Mouse (Mus musculus): Measurements from ENCODE around the gene Plcb4. TPM values are rescaled to one million over a fixed set of nuclear protein-coding genes. Genes with fewer than 3 reads are reported as not detected.
A peak's percentile ranks its signal among the peaks of the same experiment; 100 is the strongest.

The Plcb4 gene
- total RNA-seq, 1 experiment, result 24.0 TPM

- Histone ChIP-seq H3K36me3 (ENCODE audit: control insufficient read depth, insufficient read depth, low read length, poor library complexity, severe bottlenecking) (peaks cover 6% of the 10 kb centered on the region), H3K27ac (ENCODE audit: insufficient read depth, low read depth, low read length, poor library complexity, severe bottlenecking) (no peak overlapping the region), H3K9ac (ENCODE audit: insufficient read depth, low read depth, low read length, poor library complexity, severe bottlenecking) (peak overlapping the region; percentile 78; the same call in 1 of the 2 replicates), H3K9me3 (ENCODE audit: control insufficient read depth, insufficient read depth, low read depth, low read length) (0 out of 2 replicates have a peak, but pooled peaks cover 2% of the 10 kb centered on the region), H3K4me3 (ENCODE audit: insufficient read depth in 1 of 2, low read depth in 1 of 2, low read length in 2 of 2, poor library complexity in 1 of 2, severe bottlenecking in 1 of 2) (peak overlapping the region; percentile 46 to 76), H3K4me1 (ENCODE audit: control insufficient read depth in 2 of 2, insufficient read depth in 2 of 2, low read length in 2 of 2, poor library complexity in 1 of 2) (peaks cover 0 to 4% of the 10 kb centered on the region in 2 experiments; a peak in 1 of 4 replicates)
- DNase-seq (ENCODE audit: low read depth, low spot score), result no peak
- TF ChIP-seq MAFK (IDR thresholded peaks at IDR 0.05; ENCODE audit: insufficient read depth, low read depth, low read length), result no peak
- TF ChIP-seq ZC3H11A (IDR thresholded peaks at IDR 0.05; ENCODE audit: borderline replicate concordance, low read depth, low read length), result no peak
- no peak for TF ChIP-seq HCFC1 (IDR thresholded peaks at IDR 0.05; ENCODE audit: borderline replicate concordance, insufficient read depth, low read length)
- no peak for TF ChIP-seq CHD2 (IDR thresholded peaks at IDR 0.05; ENCODE audit: low read depth, low read length)
- TF ChIP-seq ZNF384 (IDR thresholded peaks at IDR 0.05; ENCODE audit: low read depth, low read length), result no peak
- in situ Hi-C loops (cut with MboI; ENCODE audit: low sequenced_read_pairs in 2 of 2, unreplicated experiment in 2 of 2), result no loop called here
These were observed 12.6 kb upstream of the Plcb4 start for GRCm38 (mm10) chr2:135646226-135646625.

DNA sequence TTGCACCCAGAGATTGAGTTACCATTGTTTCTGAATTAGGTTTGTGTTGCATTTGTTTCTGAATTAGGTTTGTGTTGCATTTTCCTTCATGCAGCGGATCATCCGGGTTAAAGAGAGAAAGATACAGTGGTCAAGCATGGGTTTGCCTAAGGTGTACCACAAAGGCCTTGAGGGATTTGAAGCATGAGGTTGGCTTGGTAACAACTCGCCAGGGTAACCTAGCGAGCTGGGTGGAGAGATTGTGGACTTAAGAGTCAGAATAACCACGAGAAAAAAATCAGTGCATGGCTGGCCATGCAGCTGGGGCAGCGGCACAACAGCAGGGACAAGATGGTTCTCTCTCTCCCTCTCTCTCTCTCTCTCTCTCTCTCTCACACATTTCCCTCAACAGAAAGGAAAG lies 12.2 kb upstream of the Plcb4 start:
- Histone ChIP-seq H3K9me3 (ENCODE audit: control insufficient read depth, insufficient read depth, low read depth, low read length) (0 out of 2 replicates have a peak, but pooled peaks cover 2% of the 10 kb centered on the region), H3K36me3 (ENCODE audit: control insufficient read depth, insufficient read depth, low read length, poor library complexity, severe bottlenecking) (peaks cover 6% of the 10 kb centered on the region), H3K9ac (ENCODE audit: insufficient read depth, low read depth, low read length, poor library complexity, severe bottlenecking) (peak overlapping the region; percentile 78), H3K4me3 (ENCODE audit: insufficient read depth in 1 of 2, low read depth in 1 of 2, low read length in 2 of 2, poor library complexity in 1 of 2, severe bottlenecking in 1 of 2) (peak overlapping the region; percentile 46 to 76), H3K4me1 (ENCODE audit: control insufficient read depth in 2 of 2, insufficient read depth in 2 of 2, low read length in 2 of 2, poor library complexity in 1 of 2) (peaks cover 0 to 4% of the 10 kb centered on the region in 2 experiments; a peak in 2 of 4 replicates), H3K27ac (ENCODE audit: insufficient read depth, low read depth, low read length, poor library complexity, severe bottlenecking) (no peak overlapping the region; the same call in 1 of the 2 replicates)
- in situ Hi-C loops (cut with MboI; ENCODE audit: low sequenced_read_pairs in 2 of 2, unreplicated experiment in 2 of 2), result no loop called here
- DNase-seq (ENCODE audit: low read depth, low spot score), result no peak
- TF ChIP-seq MAFK (IDR thresholded peaks at IDR 0.05; ENCODE audit: insufficient read depth, low read depth, low read length) (no peak), ZC3H11A (IDR thresholded peaks at IDR 0.05; ENCODE audit: borderline replicate concordance, low read depth, low read length) (no peak), HCFC1 (IDR thresholded peaks at IDR 0.05; ENCODE audit: borderline replicate concordance, insufficient read depth, low read length) (no peak), CHD2 (IDR thresholded peaks at IDR 0.05; ENCODE audit: low read depth, low read length) (no peak), ZNF384 (IDR thresholded peaks at IDR 0.05; ENCODE audit: low read depth, low read length) (no peak)

GRCm38 (mm10) chr2:135647985-135648384 lies 10.8 kb upstream of the Plcb4 start:
- in situ Hi-C loops (cut with MboI; ENCODE audit: low sequenced_read_pairs in 2 of 2, unreplicated experiment in 2 of 2), result no loop called here
- 0 out of 2 replicates have a peak, but pooled peaks cover 2% of the 10 kb centered on the region for H3K9me3 ChIP-seq (ENCODE audit: control insufficient read depth, insufficient read depth, low read depth, low read length)
- H3K9ac ChIP-seq (ENCODE audit: insufficient read depth, low read depth, low read length, poor library complexity, severe bottlenecking), result no peak overlapping the region
- no peak overlapping the region; a peak in 1 of 4 replicates for H3K4me3 ChIP-seq (ENCODE audit: insufficient read depth in 1 of 2, low read depth in 1 of 2, low read length in 2 of 2, poor library complexity in 1 of 2, severe bottlenecking in 1 of 2)
- peaks cover 6% of the 10 kb centered on the region for H3K36me3 ChIP-seq (ENCODE audit: control insufficient read depth, insufficient read depth, low read length, poor library complexity, severe bottlenecking)
- peaks cover 0 to 4% of the 10 kb centered on the region in 2 experiments; a peak in 2 of 4 replicates for H3K4me1 ChIP-seq (ENCODE audit: control insufficient read depth in 2 of 2, insufficient read depth in 2 of 2, low read length in 2 of 2, poor library complexity in 1 of 2)
- no peak for TF ChIP-seq ZNF384 (IDR thresholded peaks at IDR 0.05; ENCODE audit: low read depth, low read length)
- TF ChIP-seq MAFK (IDR thresholded peaks at IDR 0.05; ENCODE audit: insufficient read depth, low read depth, low read length), result no peak
- TF ChIP-seq CHD2 (IDR thresholded peaks at IDR 0.05; ENCODE audit: low read depth, low read length), result no peak
- TF ChIP-seq HCFC1 (IDR thresholded peaks at IDR 0.05; ENCODE audit: borderline replicate concordance, insufficient read depth, low read length), result no peak
- TF ChIP-seq ZC3H11A (IDR thresholded peaks at IDR 0.05; ENCODE audit: borderline replicate concordance, low read depth, low read length), result no peak
- 0 out of 2 replicates have a peak overlapping the region, but pooled peaks have one; percentile 37 for H3K27ac ChIP-seq (ENCODE audit: insufficient read depth, low read depth, low read length, poor library complexity, severe bottlenecking)
- DNase-seq (ENCODE audit: low read depth, low spot score), result no peak

DNA sequence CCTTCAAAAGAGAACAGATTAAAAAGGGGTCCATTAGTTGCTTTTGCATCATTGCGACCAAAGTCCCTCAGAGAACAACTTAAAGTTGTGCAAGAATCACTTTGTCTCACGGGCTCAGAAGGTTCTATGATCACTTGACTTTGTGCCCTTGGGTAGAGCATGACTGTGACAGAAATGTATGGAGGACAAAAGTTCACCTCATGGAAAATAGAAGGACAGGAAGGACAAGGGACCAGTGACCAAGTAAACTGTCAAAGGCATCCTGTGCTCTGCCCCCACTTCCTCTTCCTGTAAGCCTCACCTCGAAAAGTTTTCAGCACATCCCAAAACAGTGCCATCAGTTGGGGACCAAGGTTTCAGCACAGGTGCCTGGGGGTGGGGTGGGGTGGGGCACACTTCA lies 7.9 kb upstream of the Plcb4 start:
- Histone ChIP-seq H3K9ac (ENCODE audit: insufficient read depth, low read depth, low read length, poor library complexity, severe bottlenecking) (no peak overlapping the region), H3K27ac (ENCODE audit: insufficient read depth, low read depth, low read length, poor library complexity, severe bottlenecking) (peak overlapping the region; percentile 44; the same call in 1 of the 2 replicates), H3K36me3 (ENCODE audit: control insufficient read depth, insufficient read depth, low read length, poor library complexity, severe bottlenecking) (peaks cover 6% of the 10 kb centered on the region), H3K4me1 (ENCODE audit: control insufficient read depth in 2 of 2, insufficient read depth in 2 of 2, low read length in 2 of 2, poor library complexity in 1 of 2) (peaks cover 0 to 5% of the 10 kb centered on the region in 2 experiments; a peak in 2 of 4 replicates), H3K9me3 (ENCODE audit: control insufficient read depth, insufficient read depth, low read depth, low read length) (0 out of 2 replicates have a peak, but pooled peaks cover 2% of the 10 kb centered on the region), H3K4me3 (ENCODE audit: insufficient read depth in 1 of 2, low read depth in 1 of 2, low read length in 2 of 2, poor library complexity in 1 of 2, severe bottlenecking in 1 of 2) (no peak overlapping the region)
- in situ Hi-C loops (cut with MboI; ENCODE audit: low sequenced_read_pairs in 2 of 2, unreplicated experiment in 2 of 2), result no loop called here
- no peak for DNase-seq (ENCODE audit: low read depth, low spot score)
- TF ChIP-seq HCFC1 (IDR thresholded peaks at IDR 0.05; ENCODE audit: borderline replicate concordance, insufficient read depth, low read length), result no peak
- no peak for TF ChIP-seq CHD2 (IDR thresholded peaks at IDR 0.05; ENCODE audit: low read depth, low read length)
- TF ChIP-seq MAFK (IDR thresholded peaks at IDR 0.05; ENCODE audit: insufficient read depth, low read depth, low read length), result no peak
- TF ChIP-seq ZC3H11A (IDR thresholded peaks at IDR 0.05; ENCODE audit: borderline replicate concordance, low read depth, low read length), result no peak
- TF ChIP-seq ZNF384 (IDR thresholded peaks at IDR 0.05; ENCODE audit: low read depth, low read length), result no peak
